Mouse (Mus musculus) left cerebral cortex, postnatal 25 days (tissue): ENCODE measurements at regions not wholly inside any gene's neighbourhood (a gene's known extent, or its start where the extent isn't known, plus 50 kb on each side); places are given as distances from the start of the nearest gene placed in this dataset.

ENCODE experiments used
- DNase-seq, 2 experiments: peaks; one replicate each; pipeline ENCODE4 v3.0.0; 2022; ENCODE audit warnings: low spot score in 2 of 2, mixed read lengths in 1 of 2
- intact Hi-C: fragments of 180-260 bp; cut with DNase I; formaldehyde crosslinking; loops from one replicate; pipeline ENCODE4 v1.15.1; 2025

- intact Hi-C loops = no loop called here
- no peak for DNase-seq
Observed at GRCm38 (mm10) chr10:37494098-37494497, 355.4 kb upstream of the Marcks start.

- intact Hi-C loops = no loop called here
- peak; percentile 7 to 65 for DNase-seq
Observed at GRCm38 (mm10) chr10:37484311-37485023, 345.7 kb upstream of the Marcks start.

GRCm38 (mm10) chr10:37483521-37483920 lies 344.8 kb upstream of the Marcks start:
- DNase-seq = peak in 1 of 2 experiments; percentile 2
- intact Hi-C loops = no loop called here

- no peak for DNase-seq
- intact Hi-C loops = no loop called here
Observed at GRCm38 (mm10) chr10:37481879-37482278, 343.2 kb upstream of the Marcks start.

GRCm38 (mm10) chr10:37480331-37480730 lies 341.6 kb upstream of the Marcks start:
- no peak for DNase-seq
- intact Hi-C loops = no loop called here

- intact Hi-C loops = no loop called here
- DNase-seq = no peak
Observed at GRCm38 (mm10) chr10:37478108-37478507, 339.4 kb upstream of the Marcks start.

GRCm38 (mm10) chr10:37473086-37473485 lies 334.4 kb upstream of the Marcks start:
- DNase-seq = no peak
- intact Hi-C loops = no loop called here

- no peak for DNase-seq
- intact Hi-C loops = no loop called here
Observed at GRCm38 (mm10) chr10:37457384-37457783, 318.7 kb upstream of the Marcks start.

- intact Hi-C loops = no loop called here
- no peak for DNase-seq
Observed at GRCm38 (mm10) chr10:37449894-37450293, 311.2 kb upstream of the Marcks start.

GRCm38 (mm10) chr10:37447333-37448204 lies 308.8 kb upstream of the Marcks start:
- DNase-seq = no peak
- intact Hi-C loops = no loop called here

GRCm38 (mm10) chr10:37439863-37440613 lies 301.3 kb upstream of the Marcks start:
- intact Hi-C loops = no loop called here
- no peak for DNase-seq

GRCm38 (mm10) chr10:37438312-37438711 lies 299.6 kb upstream of the Marcks start:
- no peak for DNase-seq
- intact Hi-C loops = no loop called here

- intact Hi-C loops = no loop called here
- DNase-seq = no peak
Observed at GRCm38 (mm10) chr10:37436849-37437248, 298.1 kb upstream of the Marcks start.

- intact Hi-C loops = no loop called here
- DNase-seq = no peak
Observed at GRCm38 (mm10) chr10:37434229-37434628, 295.5 kb upstream of the Marcks start.

- intact Hi-C loops = no loop called here
- DNase-seq = no peak
Observed at GRCm38 (mm10) chr10:37423047-37423446, 284.3 kb upstream of the Marcks start.

- intact Hi-C loops = no loop called here
- no peak for DNase-seq
Observed at GRCm38 (mm10) chr10:37422612-37423011, 283.9 kb upstream of the Marcks start.

- no peak for DNase-seq
- intact Hi-C loops = no loop called here
Observed at GRCm38 (mm10) chr10:37416321-37416720, 277.6 kb upstream of the Marcks start.

GRCm38 (mm10) chr10:37412401-37412800 lies 273.7 kb upstream of the Marcks start:
- intact Hi-C loops = no loop called here
- DNase-seq = no peak

- intact Hi-C loops = no loop called here
- no peak for DNase-seq
Observed at GRCm38 (mm10) chr10:37409749-37410148, 271.0 kb upstream of the Marcks start.

- intact Hi-C loops = no loop called here
- DNase-seq = no peak
Observed at GRCm38 (mm10) chr10:37407487-37407886, 268.8 kb upstream of the Marcks start.
